Mouse (Mus musculus) megakaryocyte, embryonic 14.5 days (primary cell): ENCODE measurements around the gene Nrl.

Source experiments
- FLI1 ChIP-seq: IDR thresholded peaks from 2 replicates; pipeline ENCODE4 v1.6.1; 2012; ENCODE audit warnings: low read length, inconsistent platforms, mixed read lengths
- GATA1 ChIP-seq: IDR thresholded peaks from 3 replicates; pipeline ENCODE4 v1.6.1; 2012; ENCODE audit warnings: mixed read lengths, low read length, inconsistent platforms, borderline replicate concordance

DNA sequence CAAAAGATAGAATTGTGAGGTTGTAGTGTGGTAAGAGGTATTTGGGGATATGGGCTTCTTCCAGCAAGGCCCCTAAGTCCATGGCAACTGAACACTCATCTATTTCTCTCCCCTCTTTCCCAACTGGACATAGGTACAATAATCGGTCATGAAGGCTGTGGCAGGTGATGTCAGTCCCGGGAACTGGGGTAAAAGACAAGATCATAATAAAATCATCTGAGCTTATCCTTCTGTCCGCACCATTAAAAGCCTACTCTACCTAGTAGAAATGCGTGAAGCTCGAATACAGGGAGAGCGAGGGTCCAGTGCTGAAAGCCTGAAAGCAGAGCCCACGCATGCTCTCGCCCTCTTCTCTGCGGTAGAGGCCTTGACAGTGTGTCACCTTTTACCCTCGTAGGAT, 45.2 kb downstream of the Nrl start:
- TF ChIP-seq GATA1 (no peak), FLI1 (no peak)
